ENCODE assay signal across 11 mouse cellular contexts in genomic region chr4:132807771-132808641, GRCm38 (mm10). TPM values are rescaled to one million over a fixed set of nuclear protein-coding genes. Genes with fewer than 3 reads are reported as not detected.
DNase-seq lines count a peak whose midpoint lies in the region; ATAC-seq lines count a peak whose summit lies in the region.
"Had no signal": no experiment of that assay in that cellular context is flagged by ENCODE, and none has a peak within 500 bp of the region (broad histone marks: within the 10 kb centered on the region; RNA-seq: fewer than 3 reads in every experiment).

No protein-coding gene starts in this region.

- H3K9ac ChIP-seq in heart, embryonic 15.5 days, result no peak overlapping the region
- H3K9ac ChIP-seq: embryonic facial prominence, embryonic 12.5 days; lung, embryonic 15.5 days had no signal

- DNase-seq in thymus, postnatal 0 days (ENCODE audit: low spot score), result peak; percentile 23
- no peak for DNase-seq in thymus, postnatal 4 days
- peak; percentile 21 for DNase-seq in lung, postnatal 14 days
- DNase-seq in adrenal gland, adult 8-10 months, result no peak
- no peak for DNase-seq in cerebellum, adult 9-10 months
- DNase-seq in layer of hippocampus, adult 18-20 months (ENCODE audit: low spot score in 2 of 2), result no peak
- no peak for DNase-seq in thymus, postnatal 10 days (ENCODE audit: low spot score in 2 of 2)
- DNase-seq: gastrocnemius, postnatal 10 days had no signal

- H3K4me3 ChIP-seq in heart, embryonic 15.5 days, result no peak overlapping the region
- H3K4me3 ChIP-seq: embryonic facial prominence, embryonic 12.5 days; lung, embryonic 15.5 days had no signal

- H3K9me3 ChIP-seq in heart, embryonic 15.5 days (replicated peaks), result peaks cover 5% of the 10 kb centered on the region; the same call in 1 of the 2 replicates
- H3K9me3 ChIP-seq: embryonic facial prominence, embryonic 12.5 days; lung, embryonic 15.5 days had no signal

- H3K4me2 ChIP-seq in heart, embryonic 15.5 days, result no peak overlapping the region
- H3K4me2 ChIP-seq: embryonic facial prominence, embryonic 12.5 days; lung, embryonic 15.5 days had no signal

- peaks cover 15% of the 10 kb centered on the region for H3K4me1 ChIP-seq in heart, embryonic 15.5 days (replicated peaks)
- H3K4me1 ChIP-seq: embryonic facial prominence, embryonic 12.5 days had no signal

- no peaks in the 10 kb centered on the region for H3K36me3 ChIP-seq in heart, embryonic 15.5 days
- H3K36me3 ChIP-seq: embryonic facial prominence, embryonic 12.5 days; lung, embryonic 15.5 days had no signal

- ATAC-seq in heart, embryonic 15.5 days (replicated peaks; ENCODE audit: insufficient number of reproducible peaks, insufficient read depth, low FRiP score, low read depth), result no peak; the same call in 1 of the 2 replicates

- WGBS in heart, embryonic 15.5 days, result 52% methylated on average over 5 of the region's 5 CpGs

- H3K27ac ChIP-seq in heart, embryonic 15.5 days, result peak overlapping the region; percentile 58
- H3K27ac ChIP-seq: embryonic facial prominence, embryonic 12.5 days; lung, embryonic 15.5 days had no signal

- H3K27me3 ChIP-seq in heart, embryonic 15.5 days, result no peaks in the 10 kb centered on the region
- H3K27me3 ChIP-seq: embryonic facial prominence, embryonic 12.5 days; lung, embryonic 15.5 days had no signal

RNA-seq across cellular contexts. Expression of gene Themis2, which starts 11.8 kb away (rescaled TPM):
- 2.7 and 2.9 TPM in 2 replicates for polyA plus RNA-seq in thymus, postnatal 0 days (2015; fragmentation: Nextera tagmentation; extraction: Ambion mirVana)
- polyA plus RNA-seq in heart, embryonic 15.5 days (2015; fragmentation: Nextera tagmentation; extraction: Ambion mirVana), result 0.94 and 1.9 TPM in 2 replicates
- 1 to 10 TPM; 2.1 to 5.9 (median 3.2) TPM for total RNA-seq in adrenal gland, adult 8-10 months (2022)
- 1 to 10 TPM in 1 of 2 experiments, under 1 TPM in 1; 0.43 to 1.1 TPM for total RNA-seq in layer of hippocampus, adult 18-20 months (2021)

RNA-seq across cellular contexts. Expression of gene Ppp1r8, which starts 35.0 kb away (rescaled TPM):
- 50.4 and 51.0 TPM in 2 replicates for polyA plus RNA-seq in thymus, postnatal 0 days (2015; fragmentation: Nextera tagmentation; extraction: Ambion mirVana)
- polyA plus RNA-seq in heart, embryonic 15.5 days (2015; fragmentation: Nextera tagmentation; extraction: Ambion mirVana), result 25.7 and 30.4 TPM in 2 replicates
- total RNA-seq in adrenal gland, adult 8-10 months (2022), result 10 to 100 TPM; 41.0 to 49.9 (median 44.3) TPM
- 10 to 100 TPM; 42.8 to 43.7 TPM for total RNA-seq in layer of hippocampus, adult 18-20 months (2021)

RNA-seq across cellular contexts. Expression of gene Rpa2, which starts 39.9 kb away (rescaled TPM):
- 129 and 139 TPM in 2 replicates for polyA plus RNA-seq in thymus, postnatal 0 days (2015; fragmentation: Nextera tagmentation; extraction: Ambion mirVana)
- polyA plus RNA-seq in heart, embryonic 15.5 days (2015; fragmentation: Nextera tagmentation; extraction: Ambion mirVana), result 60.8 and 71.2 TPM in 2 replicates
- total RNA-seq in adrenal gland, adult 8-10 months (2022), result 10 to 100 TPM; 11.4 to 17.0 (median 12.4) TPM
- 10 to 100 TPM; 14.4 to 16.4 TPM for total RNA-seq in layer of hippocampus, adult 18-20 months (2021)

RNA-seq across cellular contexts. Expression of gene Smpdl3b, which starts 51.0 kb away (rescaled TPM):
- 0.59 and 0.75 TPM in 2 replicates for polyA plus RNA-seq in thymus, postnatal 0 days (2015; fragmentation: Nextera tagmentation; extraction: Ambion mirVana)
- 3.5 and 4.4 TPM in 2 replicates for polyA plus RNA-seq in heart, embryonic 15.5 days (2015; fragmentation: Nextera tagmentation; extraction: Ambion mirVana)
- 1 to 10 TPM; 1.4 to 5.1 (median 3.1) TPM for total RNA-seq in adrenal gland, adult 8-10 months (2022)
- total RNA-seq in layer of hippocampus, adult 18-20 months (2021), result 1 to 10 TPM; 3.6 to 4.8 TPM

Comparison
In these comparisons a context has a peak if more than half of its experiments do, and no peak if none do; other contexts are left out.
1. DNase-seq: peak in thymus, postnatal 0 days (single experiment) and lung, postnatal 14 days (single experiment); none in thymus, postnatal 4 days (single experiment), adrenal gland, adult 8-10 months (single experiment), cerebellum, adult 9-10 months (single experiment), layer of hippocampus, adult 18-20 months (0 of 2) and thymus, postnatal 10 days (0 of 2).